Mouse (Mus musculus) fat pad, adult 2 months (tissue): ENCODE measurements around the gene Zfp651.

Experiments used
- DNase-seq: peaks from one replicate; pipeline ENCODE4 v3.0.0-alpha.2; 2011; ENCODE audit warnings: low read depth, low spot score; ENCODE audit errors: extremely low read depth

The Zfp651 gene

DNA sequence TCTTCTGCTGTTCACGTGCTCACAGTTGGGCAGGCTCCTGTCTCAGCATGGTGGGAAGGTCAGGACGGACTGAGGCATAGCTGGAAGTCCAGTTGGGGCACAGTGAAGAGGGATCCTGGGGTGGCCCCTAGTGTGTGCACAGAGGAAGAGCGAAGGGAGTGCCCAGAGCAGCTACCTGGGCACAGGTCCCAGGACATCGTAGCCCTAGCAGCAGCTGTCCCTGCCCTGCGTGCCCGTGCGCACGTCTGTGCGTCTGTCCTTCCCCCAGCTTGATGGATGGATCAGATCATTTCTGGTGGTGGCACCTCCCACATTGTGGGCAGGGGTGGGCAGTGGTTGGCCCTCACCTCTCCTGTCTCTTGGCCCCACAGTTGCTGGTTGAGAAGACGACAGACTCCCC lies 3.1 kb downstream of the Zfp651 start:
- no peak for DNase-seq

DNA sequence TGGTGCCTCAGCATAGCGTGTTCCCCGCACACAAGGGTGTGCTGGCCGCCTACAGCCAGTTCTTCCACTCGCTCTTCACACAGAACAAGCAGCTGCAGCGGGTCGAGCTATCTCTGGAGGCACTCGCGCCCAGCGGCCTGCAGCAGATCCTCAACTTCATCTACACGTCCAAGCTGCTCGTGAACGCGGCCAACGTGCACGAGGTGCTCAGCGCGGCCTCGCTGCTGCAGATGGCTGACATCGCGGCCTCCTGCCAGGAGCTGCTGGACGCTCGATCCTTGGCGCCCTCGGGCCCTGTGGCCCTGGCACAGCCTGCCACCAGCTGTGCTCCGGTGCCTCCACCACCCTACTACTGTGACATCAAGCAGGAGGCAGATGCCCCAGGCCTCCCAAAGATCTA lies 3.6 kb downstream of the Zfp651 start:
- DNase-seq = no peak

DNA sequence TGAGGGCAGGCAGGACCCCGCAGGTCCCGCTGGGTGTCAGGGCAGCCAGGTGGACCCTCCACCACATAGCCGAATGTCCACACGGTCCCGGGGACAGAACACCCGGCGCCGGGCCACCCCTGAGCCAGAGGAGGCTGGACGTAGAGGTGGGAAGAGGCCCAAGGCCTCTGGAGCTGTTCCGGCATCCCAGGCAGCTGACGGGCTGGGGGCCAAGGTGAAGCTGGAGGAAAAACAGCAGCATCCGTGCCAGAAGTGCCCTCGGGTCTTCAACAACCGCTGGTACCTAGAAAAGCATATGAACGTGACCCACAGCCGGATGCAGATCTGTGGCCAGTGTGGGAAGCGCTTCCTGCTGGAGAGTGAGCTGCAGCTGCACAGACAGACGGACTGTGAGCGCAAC lies 4.6 kb downstream of the Zfp651 start:
- DNase-seq = no peak

DNA sequence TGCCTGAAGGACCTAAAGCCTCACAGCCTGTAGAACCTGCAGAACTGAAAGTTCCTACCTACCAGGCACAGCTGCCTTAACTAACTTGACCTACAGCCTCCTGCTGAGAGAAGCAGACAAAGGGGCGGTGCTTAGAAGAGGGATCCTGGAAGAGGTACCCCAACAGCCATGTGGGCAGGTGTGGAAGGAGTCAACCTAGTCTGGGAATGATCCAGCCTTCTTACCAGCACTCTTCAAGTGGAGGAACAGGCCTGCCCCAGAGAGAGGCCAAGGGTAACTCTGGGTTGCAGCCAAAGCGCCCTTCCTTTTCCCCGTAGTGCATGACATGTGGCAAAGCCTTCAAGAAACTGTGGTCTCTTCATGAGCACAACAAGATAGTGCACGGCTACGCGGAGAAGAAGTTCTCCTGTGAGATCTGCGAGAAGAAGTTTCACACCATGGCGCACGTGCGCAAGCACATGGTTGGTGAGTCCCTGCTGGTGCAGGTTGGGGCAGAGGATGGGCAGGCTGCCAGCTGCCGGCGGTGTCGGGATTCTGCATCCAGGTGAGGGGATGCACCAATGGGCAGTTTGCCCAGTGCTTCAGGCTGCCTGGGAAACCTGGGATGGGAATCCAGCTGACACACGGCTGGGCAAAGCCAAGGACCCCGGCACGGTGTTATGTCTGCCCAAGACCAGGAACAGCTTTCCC lies 6.2 kb downstream of the Zfp651 start:
- no peak for DNase-seq

DNA sequence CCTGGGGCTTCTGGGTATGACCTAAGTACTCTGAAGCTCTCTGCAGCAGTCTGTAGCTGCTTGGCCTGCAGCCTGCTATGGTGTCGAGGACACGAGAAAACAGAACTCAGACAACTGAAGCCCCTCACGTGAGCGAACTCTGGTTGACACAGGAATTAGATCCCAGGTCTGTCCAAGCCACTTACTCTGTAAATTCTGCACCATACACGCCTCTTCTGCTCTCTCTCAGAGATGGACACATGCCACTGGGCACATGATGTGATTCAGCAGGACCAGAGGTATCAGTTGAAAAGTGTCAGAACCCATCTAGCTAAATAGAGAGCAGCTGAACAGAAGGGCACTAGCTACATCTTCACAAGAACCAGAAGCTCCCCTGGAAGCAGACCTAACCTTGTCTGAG lies 13.3 kb downstream of the Zfp651 start:
- no peak for DNase-seq

DNA sequence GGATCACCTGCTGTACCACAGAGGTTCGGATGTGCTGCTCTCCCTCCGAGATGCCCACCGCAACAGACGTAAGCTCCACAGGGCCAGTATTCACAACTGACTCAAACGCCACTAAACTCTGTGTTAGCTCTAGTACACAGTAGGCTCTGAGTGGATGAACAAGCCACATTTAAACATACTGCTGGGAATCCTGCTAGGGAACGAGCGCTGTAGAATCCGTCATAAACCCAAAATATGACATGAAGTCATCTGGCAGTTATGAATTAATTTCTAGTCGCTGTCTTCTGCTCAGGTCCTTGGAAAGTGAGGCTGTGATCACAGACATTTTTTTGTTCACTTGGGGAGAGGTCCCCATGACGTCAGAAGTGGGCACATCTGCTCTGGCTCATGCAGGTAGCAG lies 16.8 kb downstream of the Zfp651 start:
- DNase-seq = no peak

DNA sequence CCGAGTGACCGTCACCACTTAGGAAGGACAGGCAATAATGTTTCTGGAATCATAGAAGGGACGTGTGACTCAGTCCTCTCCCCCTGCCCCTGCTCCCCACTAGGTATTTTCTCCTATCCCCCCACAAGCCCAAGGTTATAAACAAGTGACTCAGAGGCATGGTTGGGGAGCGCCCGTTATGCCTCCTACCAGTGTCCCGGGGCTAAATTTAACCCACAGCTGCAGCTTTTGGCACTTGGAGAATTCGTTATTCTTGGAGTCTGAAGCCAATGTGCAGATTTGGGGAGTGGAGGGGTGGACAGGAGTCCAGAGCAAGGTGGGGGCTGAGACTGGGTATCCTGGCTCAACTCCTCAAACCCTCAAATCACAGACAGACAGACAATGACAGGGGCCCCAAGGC lies 17.4 kb downstream of the Zfp651 start:
- DNase-seq = no peak

DNA sequence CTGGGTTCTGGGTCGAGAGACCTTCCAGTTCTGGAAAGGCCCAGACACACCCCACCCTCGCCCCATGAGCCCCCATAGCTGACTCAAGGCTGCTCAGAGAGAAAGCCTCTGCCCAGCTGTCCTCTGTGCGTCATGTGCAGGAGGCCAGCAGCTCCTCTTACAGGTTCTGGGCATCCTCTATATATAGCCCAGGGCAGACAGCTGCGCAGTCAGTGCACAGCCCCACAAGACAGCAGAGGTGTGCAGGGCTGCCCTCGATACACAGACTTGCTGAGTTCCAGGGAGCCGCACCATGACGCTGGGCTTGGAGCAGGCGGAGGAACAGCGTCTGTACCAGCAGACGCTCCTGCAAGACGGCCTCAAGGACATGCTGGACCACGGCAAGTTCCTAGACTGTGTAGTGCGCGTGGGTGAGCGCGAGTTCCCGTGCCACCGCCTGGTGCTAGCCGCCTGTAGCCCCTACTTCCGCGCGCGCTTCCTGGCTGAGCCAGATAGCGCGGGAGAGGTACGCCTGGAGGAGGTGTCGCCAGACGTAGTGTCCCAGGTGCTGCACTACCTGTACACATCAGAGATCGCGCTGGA lies 18.4 kb downstream of the Zfp651 start, which contains the start of gene Klhl40:
Klhl40 (plus strand) TSS at position 124 of the 582 bp plus-strand sequence.
- DNase-seq = no peak

DNA sequence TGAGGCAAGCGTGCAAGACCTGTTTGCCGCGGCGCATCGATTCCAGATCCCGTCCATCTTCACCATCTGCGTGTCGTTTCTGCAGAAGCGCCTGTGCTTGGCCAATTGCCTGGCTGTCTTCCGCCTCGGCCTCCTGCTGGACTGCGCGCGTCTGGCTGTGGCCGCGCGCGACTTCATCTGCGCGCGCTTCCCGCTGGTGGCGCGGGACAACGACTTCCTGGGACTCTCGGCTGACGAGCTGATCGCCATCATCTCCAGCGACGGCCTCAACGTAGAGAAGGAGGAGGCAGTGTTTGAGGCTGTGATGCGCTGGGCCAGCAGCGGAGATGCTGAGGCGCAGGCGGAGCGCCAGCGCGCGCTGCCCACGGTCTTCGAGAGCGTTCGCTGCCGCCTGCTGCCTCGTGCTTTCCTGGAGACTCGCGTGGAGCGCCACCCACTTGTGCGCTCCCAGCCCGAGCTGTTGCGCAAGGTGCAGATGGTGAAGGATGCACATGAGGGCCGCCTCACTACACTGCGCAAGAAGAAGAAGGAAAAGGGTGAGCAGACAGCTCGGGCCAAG lies 19.0 kb downstream of the Zfp651 start:
- no peak for DNase-seq

DNA sequence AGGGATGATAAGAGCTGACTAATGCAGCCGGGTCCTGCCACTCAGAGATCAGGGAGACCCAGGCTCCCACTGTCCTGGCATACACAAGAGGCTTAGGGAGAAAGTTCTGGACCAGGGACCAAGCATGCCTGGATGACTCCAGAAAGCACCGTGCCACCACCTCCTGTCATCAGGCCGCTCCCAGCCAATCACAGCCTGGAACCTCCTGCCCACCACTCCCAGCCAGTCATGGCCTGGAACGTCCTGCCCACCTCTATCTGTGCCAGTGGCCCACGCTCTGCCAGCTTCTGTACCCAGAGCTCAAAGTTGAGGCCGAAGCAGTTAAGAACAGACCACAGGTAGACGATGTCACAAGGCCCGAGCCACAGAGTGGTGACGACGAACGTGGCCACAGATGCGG lies 25.7 kb downstream of the Zfp651 start:
- DNase-seq = no peak

DNA sequence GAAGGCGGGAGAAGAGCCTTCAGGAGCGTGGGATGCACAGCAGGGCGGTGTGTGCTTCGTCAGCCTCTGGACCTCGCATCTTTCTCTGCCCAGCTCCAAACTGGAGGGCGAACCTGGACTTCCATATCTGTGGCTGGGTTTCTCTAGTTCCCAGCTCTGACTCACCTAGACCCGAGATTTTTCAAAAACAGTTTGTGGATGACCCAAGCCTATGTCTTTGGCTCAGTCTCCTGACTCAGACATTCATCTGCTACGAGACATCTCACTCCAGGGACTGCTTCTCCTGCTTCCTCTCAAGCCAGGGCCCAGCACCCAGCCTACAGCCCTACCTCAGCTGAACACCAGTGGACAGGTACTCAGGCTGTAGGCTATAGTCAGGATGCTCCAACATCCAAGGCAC lies 26.1 kb downstream of the Zfp651 start:
- DNase-seq = no peak

DNA sequence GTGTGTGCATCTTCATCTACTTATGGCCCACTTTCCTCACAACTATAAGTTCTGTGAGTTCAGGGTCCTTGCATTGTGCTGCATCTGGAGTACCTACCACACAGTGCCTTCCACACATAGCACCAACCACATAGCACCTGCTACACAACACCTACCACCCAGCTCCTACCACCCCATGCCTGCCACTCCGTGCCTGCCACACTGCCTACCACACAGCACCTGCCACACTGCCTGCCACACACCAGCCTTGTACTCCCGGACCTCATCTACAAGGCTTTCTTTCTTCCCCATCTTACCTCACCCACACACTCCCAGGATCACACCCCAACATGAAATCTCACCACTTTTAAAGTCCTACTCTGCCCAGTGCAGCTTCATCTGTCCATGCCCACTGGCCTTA lies 27.2 kb downstream of the Zfp651 start:
- DNase-seq = no peak

DNA sequence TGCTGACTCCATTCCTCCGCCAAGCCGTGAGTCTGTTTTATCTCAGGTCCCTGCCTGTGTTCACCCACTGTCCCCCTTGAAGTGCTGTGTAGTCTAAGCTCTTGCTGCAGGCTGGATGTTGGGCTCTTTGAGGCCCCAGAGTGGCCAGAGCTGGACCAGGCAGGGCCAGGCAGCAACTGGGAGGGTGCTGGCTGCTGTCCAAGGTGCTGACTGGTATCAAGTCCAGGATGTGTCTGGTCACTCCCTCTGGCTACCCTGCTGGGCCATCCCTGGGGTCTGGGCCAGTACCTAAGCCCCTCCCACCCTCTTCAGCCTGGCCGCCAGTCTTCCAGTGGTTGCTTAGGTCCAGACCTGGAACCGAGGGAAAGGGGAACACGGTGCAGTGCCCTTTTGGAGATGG lies 32.1 kb downstream of the Zfp651 start:
- DNase-seq = no peak

DNA sequence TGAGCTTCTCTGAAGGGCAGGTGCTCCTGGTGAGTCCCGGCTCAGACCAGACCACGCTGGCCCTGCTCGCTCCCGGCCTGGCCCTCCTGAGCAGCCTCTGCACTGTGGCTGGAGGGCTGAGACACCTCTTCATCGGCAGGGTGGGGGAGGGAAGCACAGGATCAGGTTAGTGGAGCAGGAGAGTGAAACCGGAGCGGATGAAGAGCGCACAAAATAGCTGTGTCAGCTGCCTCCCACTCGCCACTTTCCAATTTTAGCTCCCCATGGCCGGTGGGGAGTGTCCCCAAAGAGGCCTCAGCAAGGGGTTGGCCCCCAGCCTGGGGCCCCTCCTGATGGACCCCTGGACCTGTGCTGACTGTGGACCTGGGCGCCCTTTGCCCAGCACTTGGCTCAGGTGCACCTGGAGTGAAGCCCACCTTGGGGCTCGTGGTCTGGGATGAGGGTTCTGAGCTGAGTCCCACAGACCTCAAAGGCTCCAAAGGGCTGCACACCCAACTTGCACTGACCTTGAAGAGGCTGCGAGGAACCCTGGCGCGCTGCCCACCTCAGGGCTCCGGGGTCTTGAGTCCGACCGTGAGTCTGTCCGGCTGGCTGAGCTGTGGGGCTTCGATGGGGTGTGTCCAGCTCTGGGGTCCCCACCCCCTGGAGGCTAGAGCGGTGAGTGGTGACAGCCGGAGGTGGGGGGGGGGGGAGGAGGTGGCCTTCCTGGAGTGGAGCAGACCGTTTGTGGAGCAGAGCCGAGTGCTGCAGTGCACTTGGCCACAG lies 32.8 kb downstream of the Zfp651 start, which contains the start of gene Hhatl:
Hhatl (minus strand) TSS at position 751 of the 765 bp plus-strand sequence.
- DNase-seq = no peak

DNA sequence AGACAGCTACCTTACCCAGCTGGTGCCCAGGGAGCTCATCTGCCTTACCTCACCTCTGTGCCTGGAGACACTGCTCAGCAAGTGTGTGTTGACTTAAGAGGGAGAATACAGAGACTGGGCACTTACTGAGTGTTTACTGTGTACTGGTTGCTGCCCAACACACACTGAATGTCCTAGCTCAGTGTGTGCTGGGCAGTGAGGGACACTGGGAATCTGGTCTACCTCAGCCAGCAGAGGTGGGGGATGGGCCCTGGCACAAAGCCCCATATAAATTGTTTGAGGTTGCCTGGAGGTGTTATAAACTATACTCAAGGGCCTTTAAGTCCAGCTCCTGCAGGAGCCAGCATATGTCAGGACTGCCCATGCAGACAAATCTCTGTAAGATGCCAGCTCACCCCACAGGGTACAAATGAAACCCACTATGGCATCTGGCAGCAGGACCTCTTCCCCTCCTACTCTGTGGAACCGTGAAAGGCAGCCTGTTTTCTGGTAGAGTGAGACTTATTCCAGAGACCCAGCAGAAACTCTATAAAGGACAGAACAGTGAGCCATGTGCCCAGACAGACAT lies 35.9 kb downstream of the Zfp651 start:
- DNase-seq = no peak

DNA sequence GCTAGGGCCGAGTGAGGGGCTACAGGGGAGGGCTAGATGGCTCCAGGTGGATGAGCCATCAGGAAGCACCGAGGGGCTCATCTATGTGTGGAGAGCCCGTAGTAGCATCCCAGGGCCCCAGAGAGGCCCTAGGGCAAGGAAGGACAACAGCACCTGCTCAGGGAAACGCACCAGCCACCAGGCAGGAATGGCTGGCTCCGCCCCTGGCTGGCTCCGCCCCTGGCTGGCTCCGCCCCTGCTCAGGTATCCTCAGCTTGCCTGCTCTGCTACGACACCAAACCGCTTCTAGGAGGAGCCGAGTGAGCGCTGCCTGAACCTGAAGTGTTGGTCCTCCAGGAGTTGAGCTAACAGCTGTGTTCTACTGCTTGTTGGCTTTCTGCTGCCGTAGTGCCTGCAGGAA lies 38.6 kb downstream of the Zfp651 start:
- DNase-seq = no peak

DNA sequence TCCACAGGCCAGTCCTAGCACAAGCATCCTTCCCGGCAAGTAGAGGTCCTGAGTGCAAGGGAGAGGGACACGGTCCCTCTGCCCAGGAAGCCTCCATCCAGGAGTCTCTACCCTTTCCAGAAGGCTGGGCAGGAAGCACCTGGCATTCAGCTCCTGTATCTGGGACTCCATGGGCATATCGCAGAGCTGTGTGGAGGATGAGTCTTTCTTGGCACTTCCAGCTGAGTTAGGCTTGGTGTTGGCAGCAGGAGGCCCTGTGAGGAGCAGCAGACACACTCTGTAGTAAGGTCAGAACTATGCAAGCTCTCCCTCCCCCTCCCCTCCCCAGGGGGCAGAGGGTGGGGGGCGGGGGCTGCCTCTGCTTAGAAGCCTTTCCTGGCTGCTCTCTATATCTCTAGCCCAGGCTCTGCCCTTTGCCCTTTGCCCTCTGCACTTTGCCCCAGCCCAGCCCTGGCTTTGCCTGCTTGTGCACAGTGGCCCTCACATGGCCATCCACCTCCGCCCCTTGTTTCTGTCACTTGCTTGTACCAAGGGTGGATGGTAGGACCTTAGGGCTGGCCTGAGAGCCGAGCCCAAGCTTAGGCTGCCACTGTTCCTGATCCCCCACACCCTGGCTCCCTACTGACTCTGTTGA lies 39.9 kb downstream of the Zfp651 start:
- no peak for DNase-seq

DNA sequence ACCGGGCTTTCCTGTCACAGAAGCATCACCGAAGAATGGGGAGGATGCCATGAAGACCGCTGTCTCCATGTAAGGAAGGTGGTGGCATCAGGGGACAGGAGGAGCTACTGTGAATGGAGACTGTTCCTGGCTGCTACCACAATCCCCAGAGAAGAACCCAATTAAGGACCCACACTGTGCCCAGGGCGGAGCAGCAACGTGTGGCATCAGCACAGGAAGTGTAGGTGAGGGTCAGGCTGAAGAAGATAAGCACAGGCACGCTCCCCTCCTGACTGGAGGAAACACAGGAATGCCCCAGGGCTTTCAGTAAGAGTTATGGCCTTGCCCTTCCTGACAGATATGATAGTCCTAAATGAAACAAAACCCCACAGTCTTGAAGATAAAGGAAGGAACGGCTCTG lies 43.6 kb downstream of the Zfp651 start:
- no peak for DNase-seq

DNA sequence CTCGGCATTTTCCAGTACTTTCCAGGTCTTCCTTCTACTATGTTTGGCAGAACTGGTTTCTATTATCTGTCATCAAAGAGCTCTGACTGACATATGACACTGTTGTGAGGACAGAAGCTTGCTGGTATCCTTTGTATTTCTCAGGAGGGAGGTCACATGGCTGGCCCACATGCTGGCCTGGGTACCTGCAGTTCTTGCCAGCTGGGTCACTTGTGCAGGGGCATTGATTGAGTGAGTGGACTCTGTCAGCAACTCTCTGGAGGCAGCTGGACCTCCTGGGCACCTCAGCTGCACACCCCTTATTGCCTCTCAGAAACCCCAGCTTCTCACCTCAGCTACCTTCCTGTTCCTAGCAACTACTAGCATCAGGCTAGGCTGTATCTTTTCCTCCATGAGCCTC lies 48.4 kb downstream of the Zfp651 start:
- no peak for DNase-seq

DNA sequence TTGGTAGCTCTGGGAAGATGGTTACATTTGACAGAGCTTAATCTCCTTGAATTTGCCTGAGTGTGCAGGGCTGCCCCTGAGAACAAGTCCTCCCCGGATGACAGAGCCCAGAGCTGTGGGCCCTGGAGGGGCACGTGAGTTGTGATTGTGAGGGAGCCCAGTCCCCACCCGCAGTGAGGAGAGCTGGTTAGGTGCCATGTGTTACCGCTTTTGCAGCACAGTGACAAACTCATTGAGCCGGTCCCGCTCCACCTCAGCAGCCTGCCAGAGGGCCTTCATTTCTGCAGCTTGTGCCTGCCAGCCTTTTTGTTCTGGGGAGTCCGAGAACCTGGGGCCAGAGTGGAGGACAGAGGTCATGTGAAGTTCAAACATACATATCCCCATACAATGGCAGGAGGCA lies 48.8 kb downstream of the Zfp651 start:
- DNase-seq = no peak

DNA sequence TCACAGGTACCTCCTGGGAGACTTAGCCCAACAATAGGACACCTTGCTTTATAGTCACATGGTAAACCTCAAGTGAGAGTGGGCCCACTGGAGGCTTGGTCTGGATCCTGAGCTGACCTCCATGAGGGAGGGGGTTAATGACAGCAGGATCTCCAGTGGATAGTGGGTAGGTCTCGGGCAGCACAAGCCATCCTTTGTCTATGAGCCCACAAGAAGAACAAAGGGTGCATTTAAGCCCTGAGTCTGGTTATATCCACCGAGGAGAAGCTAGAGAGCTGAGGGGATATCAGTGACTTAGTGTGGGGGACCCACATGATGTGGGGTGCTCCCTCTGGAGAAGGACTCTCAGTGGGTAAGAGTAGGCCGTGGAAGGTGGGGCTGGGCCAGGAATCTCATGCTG lies 49.4 kb downstream of the Zfp651 start:
- DNase-seq = no peak
